Mouse (Mus musculus) MEL (cell line): ENCODE results near the gene Stra6.

Experiments
- CTCF ChIP-seq, 3 experiments: IDR thresholded peaks in 2 of 3; conservative IDR thresholded peaks in 1 of 3; 2 replicates each; pipeline ENCODE4 v1.5.1; 2011 to 2012; ENCODE audit warnings: low read length in 3 of 3, low read depth in 2 of 3, mild to moderate bottlenecking in 2 of 3, improper control_type of control experiment in 1 of 3, inconsistent platforms in 1 of 3, mixed read lengths in 1 of 3, moderate library complexity in 1 of 3; ENCODE audit not compliant: control insufficient read depth in 1 of 3, insufficient read depth in 1 of 3, poor library complexity in 1 of 3, severe bottlenecking in 1 of 3
- GATA1 ChIP-seq: IDR thresholded peaks from 2 replicates; pipeline ENCODE4 v1.6.1; 2011; ENCODE audit warnings: low read depth, low read length, improper control_type of control experiment
- TAL1 ChIP-seq: IDR thresholded peaks from 2 replicates; pipeline ENCODE4 v1.6.1; 2012; ENCODE audit warnings: mild to moderate bottlenecking, inconsistent platforms, low read length, moderate library complexity, mixed read lengths
- USF1 ChIP-seq: IDR thresholded peaks from 2 replicates; pipeline ENCODE4 v1.6.1; 2014; ENCODE audit warnings: low read depth, mild to moderate bottlenecking, inconsistent platforms, low read length, improper control_type of control experiment, moderate library complexity

DNA sequence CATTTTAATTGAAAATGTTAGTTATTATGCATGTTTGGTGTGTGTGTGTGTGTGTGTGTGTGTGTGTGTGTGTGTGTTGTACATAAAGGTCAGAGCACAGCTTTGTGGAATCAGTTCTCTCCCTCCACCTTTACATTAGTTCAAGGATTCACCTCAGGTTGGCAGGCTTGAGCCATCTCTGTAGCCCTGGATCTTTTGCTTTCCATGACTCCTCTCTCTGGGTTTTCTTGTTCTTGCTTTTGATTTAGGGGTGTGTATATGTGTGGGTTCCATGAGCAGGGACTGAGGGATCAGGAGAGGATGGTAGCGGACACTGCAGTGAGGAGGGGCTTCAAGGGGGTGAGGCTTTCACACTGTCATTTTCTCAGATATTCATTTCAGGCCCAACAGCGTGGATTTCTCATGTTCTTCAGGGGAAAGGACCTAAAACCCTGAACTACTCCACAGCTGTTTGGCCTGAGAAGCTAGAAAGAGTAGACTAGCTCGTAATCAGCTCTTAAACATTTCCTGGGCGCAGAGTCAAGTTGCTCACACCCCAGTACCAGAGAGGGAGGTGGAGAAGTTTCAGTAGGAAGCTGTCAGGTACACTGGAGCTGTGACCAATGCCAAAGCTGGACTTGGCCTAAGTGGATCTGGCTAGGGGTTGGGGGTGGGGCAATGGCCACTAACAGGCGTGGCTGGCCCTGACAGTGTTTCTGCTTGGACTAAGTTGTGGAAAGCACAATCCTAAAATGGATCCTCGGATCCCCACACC is 2.6 kb downstream of the Stra6 start:
- TF ChIP-seq GATA1, result no peak
- no peak for TF ChIP-seq USF1
- TF ChIP-seq CTCF (IDR thresholded peaks at IDR 0.05 in 2 of 3, conservative IDR thresholded peaks at IDR 0.05 in 1 of 3; ENCODE audit: control insufficient read depth in 1 of 3, insufficient read depth in 1 of 3, low read depth in 2 of 3, low read length in 3 of 3, poor library complexity in 1 of 3, severe bottlenecking in 1 of 3), result no peak
- TF ChIP-seq TAL1, result no peak
